Mouse (Mus musculus) kidney, postnatal 4 days (tissue): Measurements from ENCODE around the gene Vmn2r52.
"Not testable (repeated sequence)": the region's sequence is repeated elsewhere in the genome, so short reads cannot be mapped to it uniquely, and the experiment has no call there.

ENCODE experiments used
- DNase-seq, 2 experiments: peaks; one replicate each; pipeline ENCODE4 v3.0.0; 2021; ENCODE audit warnings: mixed read lengths in 2 of 2

The Vmn2r52 gene

GRCm38 (mm10) chr7:10176473-10176872, at the start of gene Vmn2r52:
Gene Vmn2r52 (minus strand): TSS chr7:10176573.
- DNase-seq = no peak

- DNase-seq = not testable (repeated sequence)
These were observed 70.7 kb downstream of the Vmn2r52 start, which contains the start of gene Vmn2r51 for GRCm38 (mm10) chr7:10105641-10106040. Gene Vmn2r51 (minus strand): TSS chr7:10105741.
